Mouse (Mus musculus) left cerebral cortex, adult 2 months (tissue): ENCODE measurements at regions not wholly inside any gene's neighbourhood (a gene's known extent, or its start where the extent isn't known, plus 50 kb on each side); places are given as distances from the start of the nearest gene placed in this dataset.

Experiments used
- DNase-seq, 2 experiments: peaks; one replicate each; pipeline ENCODE4 v3.0.0; 2021 to 2022; ENCODE audit warnings: low spot score in 2 of 2, mixed read lengths in 1 of 2; ENCODE audit errors: extremely low spot score in 1 of 2
- H3K27ac ChIP-seq: fragments of 200-600 bp; 2 replicates; pipeline ENCODE4 v1.8.1; 2022
- H3K4me3 ChIP-seq: fragments of 200-600 bp; 2 replicates; pipeline ENCODE4 v1.8.1; 2022
- CTCF ChIP-seq: fragments of 200-600 bp; IDR thresholded peaks from 2 replicates; pipeline ENCODE4 v1.8.1; 2022; ENCODE audit warnings: antibody characterized with exemption, mild to moderate bottlenecking, moderate library complexity
- intact Hi-C: fragments of 180-260 bp; cut with DNase I; formaldehyde crosslinking; loops from one replicate; pipeline ENCODE4 v1.15.1; 2025

DNA sequence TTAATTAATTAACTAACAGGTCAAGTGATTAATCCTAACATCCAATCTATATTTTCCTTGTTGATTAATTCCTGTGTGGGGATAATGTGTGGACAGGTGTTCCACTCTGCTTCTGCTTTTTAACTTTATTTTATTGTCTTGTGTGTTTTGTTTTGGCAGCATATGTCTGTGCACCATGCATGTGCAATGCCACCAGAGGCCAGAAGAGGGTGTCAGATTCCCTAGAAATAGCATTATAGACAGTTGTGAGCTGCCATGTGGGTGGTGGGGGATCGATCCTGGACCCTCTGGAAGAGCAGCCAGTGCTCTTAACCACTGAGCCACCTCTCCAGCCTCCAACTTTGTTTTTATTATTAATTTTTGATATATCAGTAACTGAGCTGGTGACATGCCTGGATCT lies 65.6 kb downstream of the En1 start:
- no peak overlapping the region for H3K4me3 ChIP-seq
- TF ChIP-seq CTCF = peak; percentile 45
- DNase-seq = no peak
- no peak overlapping the region for H3K27ac ChIP-seq
- intact Hi-C loops = no loop called here

DNA sequence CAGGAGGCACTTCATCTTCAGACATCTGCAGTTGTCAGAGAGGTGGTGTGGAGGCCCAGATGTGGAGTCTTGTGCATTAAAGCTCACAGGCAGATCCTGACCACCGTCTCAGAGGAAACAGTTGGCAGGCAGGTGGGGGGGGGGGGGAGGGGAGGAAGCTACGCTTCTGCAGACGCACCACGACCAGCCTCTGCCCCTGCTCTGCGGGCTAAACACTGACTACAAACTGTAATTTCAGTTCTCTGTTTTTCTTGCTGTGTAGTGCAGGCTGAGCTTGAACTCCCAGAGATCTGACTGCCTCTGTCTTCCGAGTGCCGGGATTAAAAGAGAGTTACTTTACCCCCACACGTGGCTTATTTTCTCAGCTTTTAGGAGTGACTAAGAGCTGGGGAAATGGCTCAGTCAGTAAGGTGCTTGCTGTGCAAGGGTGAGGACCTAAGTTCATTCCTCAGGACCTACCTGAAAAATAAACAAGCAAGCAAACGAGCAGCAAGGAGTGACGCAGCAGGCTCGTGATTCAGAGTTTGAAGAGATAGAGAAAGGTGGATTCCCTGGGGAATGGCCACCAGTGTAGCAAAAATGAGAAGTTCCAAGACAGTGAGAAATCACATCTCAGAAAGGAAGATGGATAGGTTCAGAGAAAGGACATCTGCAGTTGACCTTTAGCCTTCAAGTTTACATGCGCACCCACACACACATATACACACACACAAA lies 81.5 kb downstream of the En1 start:
- Histone ChIP-seq H3K27ac (no peak overlapping the region), H3K4me3 (no peak overlapping the region)
- intact Hi-C loops = no loop called here
- no peak for DNase-seq
- TF ChIP-seq CTCF = no peak

GRCm38 (mm10) chr1:120685650-120686244 lies 83.5 kb downstream of the En1 start:
- no peak overlapping the region for H3K4me3 ChIP-seq
- DNase-seq = no peak
- H3K27ac ChIP-seq = no peak overlapping the region
- peak; percentile 36 for TF ChIP-seq CTCF
- intact Hi-C loops = no loop called here

- intact Hi-C loops = no loop called here
- Histone ChIP-seq H3K4me3 (no peak overlapping the region), H3K27ac (no peak overlapping the region)
- TF ChIP-seq CTCF = no peak
- DNase-seq = no peak
These were observed 89.4 kb downstream of the En1 start for GRCm38 (mm10) chr1:120691571-120691970.

DNA sequence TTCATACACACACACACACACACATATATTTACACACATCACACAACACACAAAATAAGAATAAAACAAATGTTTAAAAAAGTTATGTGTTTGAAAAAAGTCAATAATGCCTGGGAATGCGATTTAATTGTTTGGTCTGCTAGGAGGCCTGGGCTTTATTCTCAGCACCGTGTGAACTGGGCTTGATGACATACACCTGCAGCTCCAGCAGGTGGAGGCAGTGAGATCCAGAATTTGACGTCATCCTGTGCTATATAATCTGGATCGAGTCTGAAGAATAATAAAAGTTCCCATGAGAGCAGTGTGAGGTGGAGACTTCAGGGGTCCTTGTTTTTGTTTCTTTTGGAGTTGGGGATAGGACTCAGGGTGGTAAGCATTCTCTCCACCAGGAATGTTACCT lies 96.0 kb downstream of the En1 start:
- no peak for DNase-seq
- Histone ChIP-seq H3K4me3 (no peak overlapping the region), H3K27ac (no peak overlapping the region)
- intact Hi-C loops = no loop called here
- TF ChIP-seq CTCF = no peak; the same call in none of the 2 replicates

DNA sequence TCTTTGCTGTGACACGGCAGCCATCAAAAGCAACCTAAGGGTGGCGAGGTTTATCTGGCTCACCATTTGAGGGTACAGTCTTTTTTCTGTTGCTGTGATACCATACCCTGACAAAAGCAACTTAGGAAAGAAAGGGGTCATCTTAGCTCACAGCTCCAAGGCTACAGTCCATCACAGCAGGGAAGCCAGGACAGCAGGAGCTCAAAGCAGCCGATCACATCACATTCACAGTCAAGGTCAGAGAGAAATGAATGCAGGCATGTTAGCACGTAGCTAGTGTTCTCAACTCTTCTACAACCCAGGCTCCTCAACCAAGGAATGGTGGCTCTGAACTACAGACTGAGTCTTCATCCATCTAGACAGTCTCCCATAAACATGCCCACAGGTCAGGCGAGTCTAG lies 102.0 kb downstream of the En1 start:
- TF ChIP-seq CTCF = no peak
- Histone ChIP-seq H3K27ac (no peak overlapping the region), H3K4me3 (no peak overlapping the region)
- intact Hi-C loops = no loop called here
- no peak for DNase-seq

DNA sequence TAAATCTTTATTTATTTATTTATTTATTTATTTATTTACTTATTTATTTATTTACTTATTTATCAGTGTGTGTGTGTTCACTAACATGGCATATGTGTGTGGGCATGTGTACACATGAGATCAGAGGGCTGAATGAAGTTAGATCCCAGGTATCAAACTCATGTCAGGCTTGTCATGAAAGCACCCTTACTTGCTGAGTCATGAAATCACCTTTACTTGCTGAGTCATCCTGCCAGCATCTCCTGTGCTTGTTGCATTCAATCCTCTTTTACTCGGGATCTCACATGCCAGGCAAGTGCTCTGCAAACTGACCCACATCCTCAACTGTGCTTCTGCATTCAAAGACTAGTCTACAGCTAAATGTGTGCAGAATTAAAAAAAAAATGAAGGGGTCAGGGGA lies 103.8 kb downstream of the En1 start:
- DNase-seq = no peak
- TF ChIP-seq CTCF = no peak
- no peak overlapping the region for H3K27ac ChIP-seq
- H3K4me3 ChIP-seq = no peak overlapping the region
- intact Hi-C loops = no loop called here

- no peak for TF ChIP-seq CTCF
- no peak overlapping the region for H3K27ac ChIP-seq
- no peak overlapping the region for H3K4me3 ChIP-seq
- intact Hi-C loops = no loop called here
- DNase-seq = peak in 1 of 2 experiments; percentile 15
These were observed 106.3 kb downstream of the En1 start for GRCm38 (mm10) chr1:120708511-120708910.

GRCm38 (mm10) chr1:120715105-120715877 lies 113.1 kb downstream of the En1 start:
- intact Hi-C loops = no loop called here

DNA sequence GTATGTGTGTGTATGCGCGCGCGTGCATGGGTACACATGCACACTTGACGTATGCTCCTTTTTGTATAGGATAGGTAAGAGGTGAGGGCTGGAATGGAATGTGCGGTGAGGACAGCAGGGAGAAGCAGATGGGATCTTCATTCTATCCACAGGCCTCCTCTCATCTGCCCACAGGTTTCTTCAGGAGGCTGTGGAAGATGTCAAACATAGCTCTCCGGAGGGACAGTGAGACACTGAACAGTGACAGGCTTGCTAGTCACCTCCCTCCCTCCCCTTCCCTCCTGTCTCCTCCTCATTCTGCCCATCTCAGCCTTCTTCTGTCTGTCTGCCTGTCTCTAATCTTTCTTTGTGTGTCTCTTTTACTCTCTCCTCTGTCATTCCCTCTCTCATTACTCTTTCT lies 124.6 kb downstream of the En1 start:
- no peak overlapping the region for H3K27ac ChIP-seq
- peak in 1 of 2 experiments; percentile 16 for DNase-seq
- H3K4me3 ChIP-seq = no peak overlapping the region
- TF ChIP-seq CTCF = no peak
- intact Hi-C loops = no loop called here

More at GRCm38 (mm10) chr1:120715105-120715877, 113.1 kb downstream of the En1 start:
- Histone ChIP-seq H3K27ac (no peak overlapping the region), H3K4me3 (no peak overlapping the region)
- TF ChIP-seq CTCF = no peak
- DNase-seq = no peak

- no peak for TF ChIP-seq CTCF
- Histone ChIP-seq H3K4me3 (no peak overlapping the region), H3K27ac (no peak overlapping the region)
- no peak for DNase-seq
- intact Hi-C loops = no loop called here
These were observed 125.2 kb downstream of the En1 start for GRCm38 (mm10) chr1:120727427-120727826.

- Histone ChIP-seq H3K4me3 (no peak overlapping the region), H3K27ac (no peak overlapping the region)
- intact Hi-C loops = no loop called here
- no peak for DNase-seq
- no peak for TF ChIP-seq CTCF
These were observed 129.8 kb downstream of the En1 start for GRCm38 (mm10) chr1:120732003-120732402.
